Mouse (Mus musculus): ENCODE measurements at regions not wholly inside any gene's neighbourhood (a gene's known extent, or its start where the extent isn't known, plus 50 kb on each side); places are given as distances from the start of the nearest gene placed in this dataset.

- ATAC-seq (replicated peaks; ENCODE audit: insufficient number of reproducible peaks, low FRiP score, low TSS enrichment): no peak
- no peak overlapping the region for H3K27ac ChIP-seq (ENCODE audit: low read depth, low read length)
Measured at GRCm38 (mm10) chr17:10037799-10038445, 281.7 kb downstream of the Qk start.

GRCm38 (mm10) chr17:10033510-10033909 lies 286.1 kb downstream of the Qk start:
- H3K9ac ChIP-seq (ENCODE audit: low read depth, low read length): no peak overlapping the region
- H3K4me3 ChIP-seq (ENCODE audit: low read depth, low read length): no peak overlapping the region
- H3K4me2 ChIP-seq: no peak overlapping the region
- no peak overlapping the region for H3K27ac ChIP-seq (ENCODE audit: low read depth, low read length)
- no peaks in the 10 kb centered on the region for H3K36me3 ChIP-seq (ENCODE audit: control insufficient read depth, insufficient read depth, low read length)
- no peaks in the 10 kb centered on the region for H3K27me3 ChIP-seq (ENCODE audit: control insufficient read depth, insufficient read depth, low read length)
- no peak; the same call in 1 of the 2 replicates for ATAC-seq (replicated peaks; ENCODE audit: insufficient number of reproducible peaks, low FRiP score, low TSS enrichment)
- H3K9me3 ChIP-seq (replicated peaks; ENCODE audit: control insufficient read depth, low read length): no peaks in the 10 kb centered on the region
- peaks cover 16% of the 10 kb centered on the region for H3K4me1 ChIP-seq (ENCODE audit: control insufficient read depth, insufficient read depth, low read length)
- 23% methylated on average over 4 of the region's 4 CpGs for WGBS (ENCODE audit: insufficient replicate concordance)

More at GRCm38 (mm10) chr17:10037799-10038445, 281.7 kb downstream of the Qk start:
- WGBS (ENCODE audit: insufficient replicate concordance): 48% methylated on average over 14 of the region's 14 CpGs
- Histone ChIP-seq H3K9me3 (replicated peaks; ENCODE audit: control insufficient read depth, low read length) (no peaks in the 10 kb centered on the region), H3K36me3 (ENCODE audit: control insufficient read depth, insufficient read depth, low read length) (no peaks in the 10 kb centered on the region), H3K9ac (ENCODE audit: low read depth, low read length) (no peak overlapping the region), H3K27me3 (ENCODE audit: control insufficient read depth, insufficient read depth, low read length) (no peaks in the 10 kb centered on the region), H3K4me1 (ENCODE audit: control insufficient read depth, insufficient read depth, low read length) (peaks cover 21% of the 10 kb centered on the region), H3K4me2 (no peak overlapping the region), H3K4me3 (ENCODE audit: low read depth, low read length) (no peak overlapping the region)

DNA sequence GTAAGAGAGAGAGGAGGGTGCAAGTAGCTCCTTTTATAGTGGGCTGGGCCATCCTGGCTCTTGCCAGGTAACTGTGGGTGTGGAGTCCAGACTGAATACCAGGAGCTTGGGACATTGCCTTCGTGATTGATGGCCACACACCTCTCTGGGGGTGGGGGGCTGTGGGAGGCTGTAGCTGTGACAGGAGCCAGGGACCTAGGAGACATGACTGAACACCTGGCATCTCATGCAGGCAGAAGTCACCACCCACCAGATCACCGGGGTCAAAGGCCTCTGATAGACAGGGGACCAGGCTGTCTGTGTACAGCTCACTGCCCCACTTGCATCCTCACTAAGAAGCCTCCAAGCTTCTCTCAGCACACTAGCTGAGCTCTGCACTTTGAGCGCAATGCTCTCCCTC lies 288.6 kb downstream of the Qk start:
- no peak for ATAC-seq (replicated peaks; ENCODE audit: insufficient number of reproducible peaks, low FRiP score, low TSS enrichment)
- Histone ChIP-seq H3K4me1 (ENCODE audit: control insufficient read depth, insufficient read depth, low read length) (peaks cover 16% of the 10 kb centered on the region), H3K4me2 (no peak overlapping the region), H3K9me3 (replicated peaks; ENCODE audit: control insufficient read depth, low read length) (no peaks in the 10 kb centered on the region), H3K27ac (ENCODE audit: low read depth, low read length) (no peak overlapping the region), H3K36me3 (ENCODE audit: control insufficient read depth, insufficient read depth, low read length) (no peaks in the 10 kb centered on the region), H3K27me3 (ENCODE audit: control insufficient read depth, insufficient read depth, low read length) (no peaks in the 10 kb centered on the region), H3K4me3 (ENCODE audit: low read depth, low read length) (no peak overlapping the region), H3K9ac (ENCODE audit: low read depth, low read length) (no peak overlapping the region)
- 74% methylated on average over 3 of the region's 3 CpGs for WGBS (ENCODE audit: insufficient replicate concordance)

DNA sequence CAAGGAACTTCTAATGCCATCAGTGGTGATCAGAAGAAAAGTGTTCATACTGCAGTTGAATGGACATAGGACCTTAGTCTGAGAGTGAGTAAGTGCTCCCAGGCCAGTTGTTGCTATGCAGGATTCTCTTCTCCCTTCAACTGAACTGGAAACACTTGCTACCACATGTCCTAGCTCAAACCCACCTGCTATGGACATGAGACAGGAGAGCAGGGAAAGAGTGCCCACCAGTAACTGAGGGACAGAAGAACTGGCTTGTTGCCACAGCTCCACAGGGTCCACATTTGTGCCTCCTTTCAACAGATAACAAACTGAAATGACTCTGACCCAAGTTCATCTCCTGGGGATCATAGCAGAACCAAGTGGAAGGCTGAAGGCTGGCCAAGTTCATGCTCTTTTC lies 292.9 kb downstream of the Qk start:
- no peaks in the 10 kb centered on the region for H3K36me3 ChIP-seq (ENCODE audit: control insufficient read depth, insufficient read depth, low read length)
- no peaks in the 10 kb centered on the region for H3K9me3 ChIP-seq (replicated peaks; ENCODE audit: control insufficient read depth, low read length)

DNA sequence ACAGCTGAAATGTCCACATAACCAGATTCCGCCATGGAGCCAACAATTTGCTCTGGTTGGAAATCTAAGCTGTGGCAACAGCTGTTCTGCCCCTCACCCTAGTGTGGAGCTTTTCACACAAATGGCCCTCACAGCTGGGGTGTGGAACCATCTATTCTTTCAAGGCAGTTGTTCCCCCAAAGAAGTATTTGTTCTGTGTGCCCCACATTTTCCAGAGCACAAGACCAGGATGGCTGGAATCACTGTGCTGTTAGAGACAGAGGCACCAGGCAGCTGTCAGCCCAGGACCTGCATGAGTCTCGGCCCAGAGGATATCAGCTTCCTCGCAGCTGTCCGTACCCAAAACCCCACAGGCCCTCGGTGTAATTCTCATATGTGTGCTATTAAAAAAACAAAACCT lies 294.4 kb downstream of the Qk start:
- WGBS (ENCODE audit: insufficient replicate concordance): 68% methylated on average over 5 of the region's 5 CpGs

More for the DNA sequence above, 292.9 kb downstream of the Qk start:
- Histone ChIP-seq H3K4me3 (ENCODE audit: low read depth, low read length) (no peak overlapping the region), H3K27me3 (ENCODE audit: control insufficient read depth, insufficient read depth, low read length) (no peaks in the 10 kb centered on the region), H3K27ac (ENCODE audit: low read depth, low read length) (no peak overlapping the region), H3K9ac (ENCODE audit: low read depth, low read length) (no peak overlapping the region), H3K4me2 (no peak overlapping the region), H3K4me1 (ENCODE audit: control insufficient read depth, insufficient read depth, low read length) (peaks cover 8% of the 10 kb centered on the region)
- ATAC-seq (replicated peaks; ENCODE audit: insufficient number of reproducible peaks, low FRiP score, low TSS enrichment): no peak

GRCm38 (mm10) chr17:10024323-10024722 lies 295.3 kb downstream of the Qk start:
- H3K36me3 ChIP-seq (ENCODE audit: control insufficient read depth, insufficient read depth, low read length): no peaks in the 10 kb centered on the region
- no peak for ATAC-seq (replicated peaks; ENCODE audit: insufficient number of reproducible peaks, low FRiP score, low TSS enrichment)
- H3K4me3 ChIP-seq (ENCODE audit: low read depth, low read length): no peak overlapping the region
- no peaks in the 10 kb centered on the region for H3K4me1 ChIP-seq (ENCODE audit: control insufficient read depth, insufficient read depth, low read length)
- no peak overlapping the region for H3K27ac ChIP-seq (ENCODE audit: low read depth, low read length)
- H3K9ac ChIP-seq (ENCODE audit: low read depth, low read length): no peak overlapping the region
- H3K4me2 ChIP-seq: no peak overlapping the region
- no peaks in the 10 kb centered on the region for H3K9me3 ChIP-seq (replicated peaks; ENCODE audit: control insufficient read depth, low read length)
- H3K27me3 ChIP-seq (ENCODE audit: control insufficient read depth, insufficient read depth, low read length): no peaks in the 10 kb centered on the region

More for the DNA sequence above, 294.4 kb downstream of the Qk start:
- no peak overlapping the region for H3K4me2 ChIP-seq
- H3K36me3 ChIP-seq (ENCODE audit: control insufficient read depth, insufficient read depth, low read length): no peaks in the 10 kb centered on the region
- no peak overlapping the region for H3K27ac ChIP-seq (ENCODE audit: low read depth, low read length)
- H3K9ac ChIP-seq (ENCODE audit: low read depth, low read length): no peak overlapping the region
- no peak overlapping the region for H3K4me3 ChIP-seq (ENCODE audit: low read depth, low read length)
- H3K27me3 ChIP-seq (ENCODE audit: control insufficient read depth, insufficient read depth, low read length): no peaks in the 10 kb centered on the region
- H3K4me1 ChIP-seq (ENCODE audit: control insufficient read depth, insufficient read depth, low read length): no peaks in the 10 kb centered on the region; the same call in 1 of the 2 replicates
- no peak for ATAC-seq (replicated peaks; ENCODE audit: insufficient number of reproducible peaks, low FRiP score, low TSS enrichment)
- no peaks in the 10 kb centered on the region for H3K9me3 ChIP-seq (replicated peaks; ENCODE audit: control insufficient read depth, low read length)

DNA sequence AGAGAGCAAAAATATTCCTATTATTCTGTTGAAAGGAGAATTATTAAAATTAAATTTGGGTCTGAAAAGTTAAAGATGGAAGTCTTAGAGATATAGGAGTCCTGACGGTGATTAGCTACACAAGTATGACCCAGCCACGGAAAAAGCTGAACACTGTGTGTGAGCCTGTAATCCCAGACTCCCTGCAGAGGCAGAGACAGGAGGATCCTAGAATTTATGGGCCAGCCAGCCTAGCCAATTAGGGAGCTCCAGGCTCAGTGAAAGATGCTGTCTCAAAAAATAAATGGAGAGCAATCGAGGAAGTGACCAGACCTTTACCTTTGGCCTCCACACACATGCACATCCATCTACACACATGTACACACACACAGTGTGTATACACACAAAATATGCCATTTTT lies 307.5 kb downstream of the Qk start:
- Histone ChIP-seq H3K4me1 (ENCODE audit: control insufficient read depth, insufficient read depth, low read length) (no peaks in the 10 kb centered on the region), H3K4me3 (ENCODE audit: low read depth, low read length) (no peak overlapping the region), H3K27me3 (ENCODE audit: control insufficient read depth, insufficient read depth, low read length) (no peaks in the 10 kb centered on the region), H3K9ac (ENCODE audit: low read depth, low read length) (no peak overlapping the region), H3K9me3 (replicated peaks; ENCODE audit: control insufficient read depth, low read length) (no peaks in the 10 kb centered on the region), H3K4me2 (no peak overlapping the region), H3K27ac (ENCODE audit: low read depth, low read length) (no peak overlapping the region), H3K36me3 (ENCODE audit: control insufficient read depth, insufficient read depth, low read length) (no peaks in the 10 kb centered on the region)
- 76% methylated on average over 3 of the region's 3 CpGs for WGBS (ENCODE audit: insufficient replicate concordance)
- ATAC-seq (replicated peaks; ENCODE audit: insufficient number of reproducible peaks, low FRiP score, low TSS enrichment): no peak

DNA sequence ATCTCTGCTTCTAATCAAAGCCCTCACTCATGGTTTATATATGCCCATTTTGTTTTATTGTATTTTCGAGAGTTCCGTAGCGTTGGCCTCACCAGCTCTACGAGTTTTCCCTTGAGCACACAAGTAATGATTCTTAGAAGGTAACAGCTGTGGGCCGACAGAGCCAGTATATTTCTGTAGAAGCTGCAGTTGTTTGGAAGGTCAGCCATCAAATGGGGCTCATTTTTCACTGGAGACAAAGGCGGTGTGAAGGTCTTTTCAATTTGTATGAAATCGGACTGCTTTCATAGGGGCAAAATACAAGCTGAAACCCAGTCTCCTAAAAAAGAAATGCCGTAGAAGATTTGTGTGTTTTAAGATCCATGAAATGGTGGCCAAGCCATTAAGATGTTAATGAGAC lies 307.9 kb downstream of the Qk start:
- no peak for ATAC-seq (replicated peaks; ENCODE audit: insufficient number of reproducible peaks, low FRiP score, low TSS enrichment)
- H3K36me3 ChIP-seq (ENCODE audit: control insufficient read depth, insufficient read depth, low read length): no peaks in the 10 kb centered on the region
- no peaks in the 10 kb centered on the region for H3K4me1 ChIP-seq (ENCODE audit: control insufficient read depth, insufficient read depth, low read length)
- no peak overlapping the region for H3K27ac ChIP-seq (ENCODE audit: low read depth, low read length)
- no peaks in the 10 kb centered on the region for H3K27me3 ChIP-seq (ENCODE audit: control insufficient read depth, insufficient read depth, low read length)
- H3K9ac ChIP-seq (ENCODE audit: low read depth, low read length): no peak overlapping the region
- H3K4me3 ChIP-seq (ENCODE audit: low read depth, low read length): no peak overlapping the region
- 87% methylated on average over 8 of the region's 8 CpGs for WGBS (ENCODE audit: insufficient replicate concordance)
- H3K9me3 ChIP-seq (replicated peaks; ENCODE audit: control insufficient read depth, low read length): no peaks in the 10 kb centered on the region
- H3K4me2 ChIP-seq: no peak overlapping the region

DNA sequence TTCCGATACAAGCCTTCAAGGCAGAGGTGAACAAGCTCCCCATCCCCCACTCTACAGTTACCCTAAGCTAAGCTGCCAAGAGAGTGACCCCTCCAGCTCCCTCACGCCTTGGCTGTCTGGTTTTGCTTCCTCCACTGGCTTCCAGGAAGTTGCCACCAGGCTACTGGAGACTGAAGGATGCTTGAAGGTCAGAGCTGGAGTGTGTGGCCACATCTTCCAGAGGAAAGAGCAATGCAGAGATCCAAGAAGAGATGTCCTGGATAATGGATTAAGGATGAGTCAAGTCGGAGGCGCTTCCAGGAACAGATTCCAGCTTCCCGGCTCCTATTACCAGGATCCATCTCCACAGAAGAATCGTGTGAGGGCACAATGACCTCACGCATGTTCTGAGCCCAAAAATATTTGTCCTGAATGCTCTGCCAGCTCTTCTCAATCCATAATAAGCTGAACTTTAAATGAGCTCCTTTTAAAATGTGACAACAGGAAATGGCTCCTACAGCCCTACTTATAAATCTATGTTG lies 318.5 kb downstream of the Qk start:
- Histone ChIP-seq H3K9me3 (replicated peaks; ENCODE audit: control insufficient read depth, low read length) (no peaks in the 10 kb centered on the region), H3K4me3 (ENCODE audit: low read depth, low read length) (no peak overlapping the region), H3K4me1 (ENCODE audit: control insufficient read depth, insufficient read depth, low read length) (peaks cover 4% of the 10 kb centered on the region; the same call in 1 of the 2 replicates), H3K9ac (ENCODE audit: low read depth, low read length) (no peak overlapping the region), H3K4me2 (no peak overlapping the region), H3K36me3 (ENCODE audit: control insufficient read depth, insufficient read depth, low read length) (no peaks in the 10 kb centered on the region), H3K27ac (ENCODE audit: low read depth, low read length) (no peak overlapping the region), H3K27me3 (ENCODE audit: control insufficient read depth, insufficient read depth, low read length) (no peaks in the 10 kb centered on the region)
- ATAC-seq (replicated peaks; ENCODE audit: insufficient number of reproducible peaks, low FRiP score, low TSS enrichment): no peak
- WGBS (ENCODE audit: insufficient replicate concordance): 68% methylated on average over 7 of the region's 7 CpGs

Measured in heart, embryonic 11.5 days (tissue).